ENCODE assay signal across 22 mouse cellular contexts in the genomic region with DNA sequence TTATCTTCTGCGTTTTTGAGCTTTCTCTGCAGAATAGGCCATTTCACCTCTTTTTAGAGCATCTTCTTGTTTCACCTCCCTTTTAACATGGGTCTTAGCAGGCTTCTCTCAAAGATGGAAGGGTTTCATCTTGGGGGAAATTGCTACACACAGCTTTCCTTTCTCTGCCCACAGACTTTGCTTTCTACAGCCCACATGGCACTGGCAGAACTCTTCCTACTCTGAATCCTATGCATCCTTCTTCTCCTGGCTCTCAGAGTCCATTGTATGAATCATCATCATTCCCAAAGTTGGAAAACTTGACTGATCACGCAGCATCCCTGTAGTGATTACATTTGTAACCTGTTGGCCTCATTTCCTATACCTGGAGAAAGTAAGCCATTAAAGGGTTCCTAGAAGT.
DNase-seq lines count a peak whose midpoint lies in the region; ATAC-seq lines count a peak whose summit lies in the region.
"Had no signal": no experiment of that assay in that cellular context is flagged by ENCODE, and none has a peak within 500 bp of the region (broad histone marks: within the 10 kb centered on the region; RNA-seq: fewer than 3 reads in every experiment).

No protein-coding gene starts in this region.

- no peak for DNase-seq in frontal cortex, postnatal 10 days (ENCODE audit: low spot score in 2 of 2)
- peak; percentile 71 for DNase-seq in heart, adult 11 months
- DNase-seq in heart, postnatal 10 days, result no peak
- peak; percentile 29 for DNase-seq in brain, adult 2 months (ENCODE audit: low read depth, low spot score)
- peak; percentile 22 for DNase-seq in telencephalon, adult 2 months (ENCODE audit: low read depth, low spot score)
- DNase-seq: adrenal gland, adult 2 months; adrenal gland, adult 8-10 months; adrenal gland, postnatal 10 days; adrenal gland, postnatal 14 days; adrenal gland, postnatal 25 days; adrenal gland, postnatal 36 days; B cell, adult 2 months; cerebellum, adult 11 months; cerebellum, adult 11-12 months; cerebellum, adult 18-20 months had no signal

- H3K4me2 ChIP-seq in kidney, embryonic 15.5 days, result no peak overlapping the region

- H3K9ac ChIP-seq in kidney, embryonic 15.5 days, result no peak overlapping the region

- H3K36me3 ChIP-seq in kidney, embryonic 15.5 days, result no peaks in the 10 kb centered on the region
- H3K36me3 ChIP-seq: G1E had no signal

- no peak overlapping the region for H3K27ac ChIP-seq in kidney, embryonic 15.5 days

- WGBS in kidney, embryonic 15.5 days, result 78% methylated on average over 2 of the region's 2 CpGs

- no peaks in the 10 kb centered on the region for H3K9me3 ChIP-seq in kidney, embryonic 15.5 days (replicated peaks)

- 0 out of 2 replicates have a peak, but pooled peaks cover 3% of the 10 kb centered on the region for H3K27me3 ChIP-seq in kidney, embryonic 15.5 days

- peak; percentile 90 for ATAC-seq in frontal cortex, adult (ENCODE audit: low TSS enrichment)
- ATAC-seq in kidney, embryonic 15.5 days (replicated peaks; ENCODE audit: low FRiP score), result no peak
- no peak for ATAC-seq in erythroblast, adult 5-6 weeks (replicated peaks; ENCODE audit: low FRiP score, poor library complexity, severe bottlenecking)
- ATAC-seq: activated CD4-positive, CD25-positive, alpha-beta regulatory T cell, adult 4 months; CD4-positive, CD25-positive, alpha-beta regulatory T cell, adult 4 months; Patski had no signal

- intact Hi-C loops in heart, postnatal 10 days (cut with DNase I), result no loop called here

- no peaks in the 10 kb centered on the region for H3K4me1 ChIP-seq in kidney, embryonic 15.5 days

- H3K4me3 ChIP-seq in kidney, embryonic 15.5 days (replicated peaks), result no peak overlapping the region

Comparison
In these comparisons a context has a peak if more than half of its experiments do, and no peak if none do; other contexts are left out.
1. DNase-seq: peak in heart, adult 11 months (single experiment), brain, adult 2 months (single experiment) and telencephalon, adult 2 months (single experiment); none in frontal cortex, postnatal 10 days (0 of 2) and heart, postnatal 10 days (0 of 2).